Mouse (Mus musculus): ENCODE measurements around the gene Adgrl2. TPM values are rescaled to one million over a fixed set of nuclear protein-coding genes. Genes with fewer than 3 reads are reported as not detected.
A peak's percentile ranks its signal among the peaks of the same experiment; 100 is the strongest.

Adgrl2 gene
- total RNA-seq, 2 experiments from 2014 or later = 73.0 to 77.0 TPM

- intact Hi-C loops (cut with DNase I) = loop anchor here (5.0 kb wide), 1 partner anchor 148 kb away; no protein-coding TSS in a partner anchor
Observed at GRCm38 (mm10) chr3:148838835-148839296, 151.5 kb downstream of the Adgrl2 start.

DNA sequence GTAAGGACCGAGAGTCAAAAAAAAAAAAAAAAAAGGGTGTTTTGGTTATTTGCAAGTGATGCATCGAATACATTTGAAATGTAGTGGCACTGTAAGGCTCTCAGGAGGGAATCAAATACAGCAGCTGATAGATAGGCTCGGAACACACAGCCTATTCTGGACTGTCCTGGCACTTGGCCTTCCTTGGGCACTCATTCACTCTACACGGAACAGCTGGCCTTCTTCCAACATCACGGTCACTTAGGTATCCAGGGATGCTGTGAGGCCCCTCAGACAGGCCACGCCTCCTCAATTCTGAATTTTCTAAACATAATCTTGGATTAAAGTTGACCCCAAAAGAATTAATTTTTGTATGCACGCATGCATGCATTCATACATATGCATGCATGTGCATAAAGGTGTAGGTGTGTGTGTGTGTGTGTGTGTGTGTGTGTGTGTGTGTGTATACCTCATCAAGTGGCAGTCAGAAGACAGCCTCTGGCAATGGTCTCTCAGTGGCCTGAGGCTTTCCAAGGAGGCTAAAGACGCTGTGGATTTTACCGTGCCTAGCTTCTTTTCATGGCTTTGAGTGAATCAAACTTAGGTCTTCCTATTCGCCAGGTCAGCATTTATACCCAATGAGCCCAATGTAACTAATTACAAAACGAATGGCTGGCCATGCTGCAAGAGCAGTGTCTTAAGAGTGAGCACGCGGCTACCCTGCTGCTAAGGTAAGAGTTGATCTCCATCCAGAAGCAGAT lies 152.1 kb downstream of the Adgrl2 start:
- DNase-seq = peak in 1 of 2 experiments; percentile 24
- intact Hi-C loops (cut with DNase I) = loop anchor here (5.0 kb wide), 1 partner anchor 149 kb away; no protein-coding TSS in a partner anchor

More at GRCm38 (mm10) chr3:148838835-148839296, 151.5 kb downstream of the Adgrl2 start:
- DNase-seq = no peak

- no peak for DNase-seq
Observed at GRCm38 (mm10) chr3:148835136-148835535, 155.2 kb downstream of the Adgrl2 start.

DNA sequence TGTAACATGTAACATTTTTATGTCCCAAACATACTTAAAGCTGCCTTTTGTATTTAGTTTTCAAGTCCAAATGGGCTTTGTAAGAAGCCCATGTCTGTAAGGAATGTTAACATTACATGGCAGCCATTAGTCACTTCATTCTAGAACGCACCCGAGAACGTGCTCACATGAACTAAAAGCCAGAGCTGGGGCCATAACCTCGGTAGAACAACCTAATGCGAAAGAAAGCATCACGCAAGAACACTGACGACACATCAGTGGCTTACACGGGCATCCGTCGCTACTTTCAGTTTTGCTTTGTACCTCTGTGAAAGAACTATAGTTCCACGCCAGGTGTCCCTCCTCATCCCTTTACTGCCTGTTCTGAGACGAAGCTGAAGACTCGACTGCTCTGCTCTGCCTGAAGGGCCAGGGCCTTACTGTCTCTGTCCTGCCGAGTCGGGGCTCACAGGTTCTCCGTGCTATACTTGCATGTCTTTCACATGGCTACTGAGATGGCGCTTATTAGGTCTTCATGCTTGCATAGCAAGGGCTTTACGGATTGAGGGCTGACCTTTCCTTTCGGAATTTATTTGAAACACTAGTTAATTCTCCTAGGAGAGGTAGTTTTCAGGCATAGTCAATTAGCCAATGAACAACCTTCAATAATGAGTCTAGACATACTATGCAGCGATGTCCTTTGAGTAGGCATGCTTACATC lies 157.1 kb downstream of the Adgrl2 start:
- DNase-seq = no peak

More at GRCm38 (mm10) chr3:148835136-148835535, 155.2 kb downstream of the Adgrl2 start:
- intact Hi-C loops (cut with DNase I) = loop anchor here (5.0 kb wide), 1 partner anchor 152 kb away; no protein-coding TSS in a partner anchor

GRCm38 (mm10) chr3:148832001-148832400 lies 158.4 kb downstream of the Adgrl2 start:
- no peak for DNase-seq
- intact Hi-C loops (cut with DNase I) = no loop called here

More for the DNA sequence above, 157.1 kb downstream of the Adgrl2 start:
- intact Hi-C loops (cut with DNase I) = no loop called here

GRCm38 (mm10) chr3:148828519-148828918 lies 161.8 kb downstream of the Adgrl2 start:
- intact Hi-C loops (cut with DNase I) = no loop called here
- no peak for DNase-seq

DNA sequence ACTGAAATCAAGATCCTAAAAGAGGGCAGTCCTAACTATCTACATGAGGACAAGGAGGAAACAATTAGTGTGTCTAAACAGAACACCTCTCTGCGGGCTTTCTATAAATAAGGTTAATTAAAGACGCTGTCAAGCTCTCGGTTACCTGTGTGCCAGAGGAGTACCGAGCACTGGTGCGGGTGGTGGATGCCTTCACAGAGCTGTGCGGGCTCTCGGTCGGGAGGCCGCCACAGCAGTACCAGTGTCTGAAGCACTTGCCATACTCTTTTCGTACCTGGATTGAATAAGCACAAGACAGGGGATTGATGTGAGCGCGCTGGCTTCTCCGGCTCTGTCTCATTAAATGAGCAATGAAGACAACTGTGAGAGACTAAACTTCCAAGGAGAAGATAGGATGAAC lies 166.8 kb downstream of the Adgrl2 start:
- DNase-seq = no peak
- intact Hi-C loops (cut with DNase I) = no loop called here

DNA sequence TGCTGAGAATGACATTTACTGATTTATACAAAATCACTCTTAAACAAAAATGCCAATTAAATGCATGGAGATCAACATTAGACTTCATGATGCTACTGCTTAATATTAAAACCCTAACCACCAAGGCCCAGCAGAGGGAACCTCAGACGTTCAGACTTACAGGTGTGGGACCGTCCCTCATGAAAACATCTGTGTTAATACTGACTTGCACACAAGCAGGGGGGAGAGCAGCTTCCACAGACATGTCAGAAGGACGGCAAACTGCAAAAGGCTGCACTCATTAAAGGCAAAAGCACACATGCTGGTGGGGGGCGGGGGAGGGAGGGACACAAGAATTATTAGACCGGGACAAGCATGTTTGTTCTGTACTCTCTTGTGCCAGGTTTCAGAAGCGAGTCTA lies 168.7 kb downstream of the Adgrl2 start:
- intact Hi-C loops (cut with DNase I) = no loop called here

DNA sequence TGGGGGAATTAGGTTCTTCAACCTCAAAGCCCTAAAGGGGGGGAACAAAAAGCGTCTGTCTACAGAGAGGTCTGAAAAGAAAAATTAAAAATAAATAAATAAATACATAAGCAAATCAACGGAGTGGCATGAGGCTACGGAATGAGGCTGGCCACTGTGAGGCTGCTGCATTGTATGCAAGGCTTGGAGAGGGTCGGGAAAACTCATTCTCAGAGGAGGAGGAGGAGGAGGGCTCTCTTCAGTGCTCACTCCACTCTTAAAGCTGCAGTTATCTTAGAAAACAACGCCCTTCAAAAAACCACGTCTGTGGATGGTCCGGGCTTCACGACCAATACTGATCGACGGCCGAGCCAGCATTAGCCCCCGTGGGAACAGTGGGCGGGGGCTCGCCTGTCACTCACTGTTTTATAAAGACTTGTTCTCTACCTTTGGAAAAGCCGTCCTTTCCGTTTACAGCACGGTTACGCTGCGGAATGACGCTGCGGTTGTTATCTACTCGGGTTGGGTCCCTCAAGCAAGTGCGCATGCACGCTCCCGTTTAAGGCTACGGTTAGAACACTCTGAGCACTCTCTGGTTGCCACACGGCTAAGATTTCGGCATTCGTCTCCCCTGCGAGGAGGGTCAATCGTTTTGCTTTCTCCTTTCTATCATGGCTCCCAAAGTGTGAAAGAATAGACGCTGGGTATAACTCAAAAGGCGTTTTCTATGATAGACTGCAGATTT lies 170.9 kb downstream of the Adgrl2 start:
- no peak for DNase-seq
- intact Hi-C loops (cut with DNase I) = no loop called here

More for the DNA sequence above, 168.7 kb downstream of the Adgrl2 start:
- no peak for DNase-seq

- intact Hi-C loops (cut with DNase I) = no loop called here
- no peak for DNase-seq
Observed at GRCm38 (mm10) chr3:148818414-148819105, 171.8 kb downstream of the Adgrl2 start.

- no peak for DNase-seq
- intact Hi-C loops (cut with DNase I) = no loop called here
Observed at GRCm38 (mm10) chr3:148817491-148817890, 172.9 kb downstream of the Adgrl2 start.

GRCm38 (mm10) chr3:148813121-148813520 lies 177.2 kb downstream of the Adgrl2 start:
- intact Hi-C loops (cut with DNase I) = no loop called here
- no peak for DNase-seq

DNA sequence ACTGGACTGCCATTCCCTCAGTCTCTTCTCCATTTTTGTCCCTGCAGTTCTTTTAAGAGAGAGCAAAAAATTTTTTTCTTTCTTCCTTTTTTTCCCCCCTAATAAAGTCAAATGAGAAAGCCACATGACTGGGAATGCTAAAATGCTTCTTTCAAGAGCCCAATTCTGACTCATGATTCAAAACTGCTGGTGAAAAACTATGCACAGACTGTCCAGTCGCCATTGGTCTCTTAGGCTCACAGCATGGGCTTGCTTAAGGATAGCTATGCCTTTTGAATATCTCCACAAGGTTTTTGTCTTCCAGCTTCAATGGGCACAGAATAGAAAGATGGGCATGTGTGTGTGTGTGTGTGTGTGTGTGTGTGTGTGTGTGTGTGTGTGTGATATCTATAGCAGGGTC lies 178.3 kb downstream of the Adgrl2 start:
- no peak for DNase-seq
- intact Hi-C loops (cut with DNase I) = no loop called here

DNA sequence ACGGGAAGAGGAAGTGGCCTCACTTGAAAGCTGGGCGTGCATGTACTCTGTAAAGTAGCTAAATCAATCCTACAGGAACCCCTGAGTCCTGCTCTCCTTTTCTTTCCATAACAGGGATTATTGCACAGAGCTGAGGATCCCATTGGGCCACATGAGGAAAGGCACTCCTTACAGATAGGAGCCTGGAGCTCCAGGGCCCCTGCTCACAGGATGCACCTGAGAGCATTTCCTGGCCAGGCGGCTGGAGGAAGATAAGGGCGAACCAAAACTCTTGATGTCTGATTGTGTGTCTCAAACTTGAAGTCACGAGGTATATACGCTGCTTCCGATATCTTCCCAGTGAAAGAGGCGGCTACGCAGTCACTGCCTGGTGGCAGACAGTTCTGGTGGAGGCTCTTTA lies 183.4 kb downstream of the Adgrl2 start:
- intact Hi-C loops (cut with DNase I) = loop anchor here (10.0 kb wide), 1 partner anchor 462 kb away; no protein-coding TSS in a partner anchor
- peak in 1 of 2 experiments; percentile 10 for DNase-seq

- intact Hi-C loops (cut with DNase I) = no loop called here
- DNase-seq = no peak
Observed at GRCm38 (mm10) chr3:148793286-148793913, 197.0 kb downstream of the Adgrl2 start.

DNA sequence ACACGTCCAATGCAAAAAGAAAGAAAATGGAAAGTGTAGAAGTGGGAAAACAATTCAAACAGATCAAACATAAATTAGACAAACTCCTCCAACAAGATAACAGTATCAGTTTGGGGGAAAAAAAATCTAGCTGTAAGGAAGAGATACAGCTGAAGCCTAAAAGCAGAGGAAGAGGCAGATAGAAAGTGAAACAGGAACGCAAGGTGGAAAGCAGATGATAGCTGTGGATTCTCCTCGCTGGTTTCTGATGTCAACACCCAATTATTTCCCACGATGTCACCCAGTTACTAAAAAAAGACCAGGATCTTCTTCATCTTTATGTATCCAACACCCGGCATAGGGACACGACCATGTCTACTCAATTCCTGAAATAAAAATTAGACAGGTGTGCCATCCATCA lies 220.0 kb downstream of the Adgrl2 start:
- no peak for DNase-seq
- intact Hi-C loops (cut with DNase I) = no loop called here

Measured in heart, postnatal 14 days (tissue).